Mouse (Mus musculus) MEL (cell line): ENCODE measurements around the gene Sept9. TPM values are rescaled to one million over a fixed set of nuclear protein-coding genes. Genes with fewer than 3 reads are reported as not detected.

Source experiments
- DNase-seq: peaks from one replicate; pipeline ENCODE4 v3.0.0; 2011; ENCODE audit warnings: low read depth, low spot score
- H3K27ac ChIP-seq: 2 replicates; pipeline ENCODE4 v1.5.1; 2012; ENCODE audit warnings: low read depth, mild to moderate bottlenecking, control low read depth, low read length, moderate library complexity; ENCODE audit not compliant: control insufficient read depth
- H3K27me3 ChIP-seq, 2 experiments: fragments of 150-350 bp in 1 of 2; sonication (generic) in 1 of 2; 2 replicates each; pipeline ENCODE4 v1.6.1; 2012; ENCODE audit warnings: low read length in 2 of 2, mild to moderate bottlenecking in 2 of 2, improper control_type of control experiment in 1 of 2, moderate library complexity in 1 of 2; ENCODE audit not compliant: insufficient read depth in 2 of 2, control insufficient read depth in 1 of 2
- H3K36me3 ChIP-seq, 2 experiments: 2 replicates each; pipeline ENCODE4 v1.6.1; 2012 to 2014; ENCODE audit warnings: low read length in 2 of 2, improper control_type of control experiment in 1 of 2, inconsistent platforms in 1 of 2, mild to moderate bottlenecking in 1 of 2; ENCODE audit not compliant: insufficient read depth in 2 of 2, control insufficient read depth in 1 of 2
- H3K4me1 ChIP-seq, 2 experiments: fragments of 150-350 bp in 1 of 2; sonication (generic) in 1 of 2; 2 replicates each; pipeline ENCODE4 v1.6.1; 2012; ENCODE audit warnings: low read length in 2 of 2, improper control_type of control experiment in 1 of 2, mild to moderate bottlenecking in 1 of 2; ENCODE audit not compliant: insufficient read depth in 2 of 2, control insufficient read depth in 1 of 2
- H3K4me3 ChIP-seq, 2 experiments: fragments of 150-350 bp in 1 of 2; sonication (generic) in 1 of 2; 2 replicates each; pipeline ENCODE4 v1.5.1; 2012; ENCODE audit warnings: low read depth in 2 of 2, low read length in 2 of 2, mild to moderate bottlenecking in 2 of 2, moderate library complexity in 2 of 2, control low read depth in 1 of 2, improper control_type of control experiment in 1 of 2; ENCODE audit not compliant: control insufficient read depth in 1 of 2, insufficient read depth in 1 of 2
- H3K79me2 ChIP-seq: 2 replicates; pipeline ENCODE4 v1.6.1; 2012; ENCODE audit warnings: mild to moderate bottlenecking, low read length, moderate library complexity; ENCODE audit not compliant: control insufficient read depth, poor library complexity, insufficient read depth
- H3K9ac ChIP-seq: 2 replicates; pipeline ENCODE4 v1.6.1; 2012; ENCODE audit warnings: low read depth, mild to moderate bottlenecking, control low read depth, low read length, moderate library complexity; ENCODE audit not compliant: control insufficient read depth, poor library complexity, severe bottlenecking
- H3K9me3 ChIP-seq: fragments of 150-350 bp; sonication (generic); replicated peaks from 2 replicates; pipeline ENCODE4 v1.6.1; 2012; ENCODE audit warnings: mild to moderate bottlenecking, low read length, improper control_type of control experiment, moderate library complexity; ENCODE audit not compliant: insufficient read depth
- CHD1 ChIP-seq: IDR thresholded peaks from 2 replicates; pipeline ENCODE4 v1.6.1; 2012; ENCODE audit warnings: low read depth, mild to moderate bottlenecking, inconsistent platforms, low read length, improper control_type of control experiment
- CTCF ChIP-seq, 3 experiments: IDR thresholded peaks in 2 of 3; conservative IDR thresholded peaks in 1 of 3; 2 replicates each; pipeline ENCODE4 v1.5.1; 2011 to 2012; ENCODE audit warnings: low read length in 3 of 3, low read depth in 2 of 3, mild to moderate bottlenecking in 2 of 3, improper control_type of control experiment in 1 of 3, inconsistent platforms in 1 of 3, mixed read lengths in 1 of 3, moderate library complexity in 1 of 3; ENCODE audit not compliant: control insufficient read depth in 1 of 3, insufficient read depth in 1 of 3, poor library complexity in 1 of 3, severe bottlenecking in 1 of 3
- E2F4 ChIP-seq: IDR thresholded peaks from 2 replicates; pipeline ENCODE4 v1.6.1; 2011; ENCODE audit warnings: low read depth, low read length, improper control_type of control experiment, borderline replicate concordance
- ETS1 ChIP-seq: IDR thresholded peaks from 2 replicates; pipeline ENCODE4 v1.6.1; 2012; ENCODE audit warnings: low read depth, mild to moderate bottlenecking, inconsistent platforms, low read length, improper control_type of control experiment, moderate library complexity
- GABPA ChIP-seq: IDR thresholded peaks from 2 replicates; pipeline ENCODE4 v1.6.1; 2012; ENCODE audit warnings: low read depth, mild to moderate bottlenecking, inconsistent platforms, low read length, improper control_type of control experiment, moderate library complexity
- MAZ ChIP-seq: IDR thresholded peaks from 2 replicates; pipeline ENCODE4 v1.6.1; 2012; ENCODE audit warnings: low read depth, mild to moderate bottlenecking, inconsistent platforms, low read length, improper control_type of control experiment
- MEF2A ChIP-seq: IDR thresholded peaks from 2 replicates; pipeline ENCODE4 v1.6.1; 2014; ENCODE audit warnings: low read depth, mild to moderate bottlenecking, inconsistent platforms, low read length, improper control_type of control experiment; ENCODE audit not compliant: poor library complexity, insufficient replicate concordance, severe bottlenecking; ENCODE audit errors: extremely low read depth
- MXI1 ChIP-seq: IDR thresholded peaks from 2 replicates; pipeline ENCODE4 v1.6.1; 2011; ENCODE audit warnings: mild to moderate bottlenecking, low read depth, low read length, improper control_type of control experiment
- MYB ChIP-seq: IDR thresholded peaks from 2 replicates; pipeline ENCODE4 v1.6.1; 2011; ENCODE audit warnings: mild to moderate bottlenecking, low read depth, low read length, improper control_type of control experiment
- MYC ChIP-seq: IDR thresholded peaks from 2 replicates; pipeline ENCODE4 v1.6.1; 2011; ENCODE audit warnings: low read depth, mild to moderate bottlenecking, low read length, improper control_type of control experiment, moderate library complexity
- NELFE ChIP-seq: IDR thresholded peaks from 2 replicates; pipeline ENCODE4 v1.6.1; 2011; ENCODE audit warnings: low read depth, low read length, improper control_type of control experiment
- POLR2A ChIP-seq, 2 experiments: IDR thresholded peaks; 2 replicates each; pipeline ENCODE4 v1.6.1; 2011 to 2012; ENCODE audit warnings: low read length in 2 of 2, mild to moderate bottlenecking in 2 of 2, control low read depth in 1 of 2, improper control_type of control experiment in 1 of 2, low read depth in 1 of 2, moderate library complexity in 1 of 2; ENCODE audit not compliant: control insufficient read depth in 1 of 2, insufficient read depth in 1 of 2, poor library complexity in 1 of 2
- POLR2AphosphoS2 ChIP-seq: IDR thresholded peaks from 2 replicates; pipeline ENCODE4 v1.6.1; 2011; ENCODE audit warnings: low read length, improper control_type of control experiment
- POLR2AphosphoS5 ChIP-seq: IDR thresholded peaks from 2 replicates; pipeline ENCODE4 v1.6.1; 2012; ENCODE audit warnings: low read depth, borderline replicate concordance, mild to moderate bottlenecking, inconsistent platforms, low read length, moderate library complexity, mixed read lengths
- RAD21 ChIP-seq: IDR thresholded peaks from 2 replicates; pipeline ENCODE4 v1.6.1; 2011; ENCODE audit warnings: mild to moderate bottlenecking, low read depth, low read length, improper control_type of control experiment
- RCOR1 ChIP-seq: IDR thresholded peaks from 2 replicates; pipeline ENCODE4 v1.6.1; 2012; ENCODE audit warnings: low read depth, mild to moderate bottlenecking, inconsistent platforms, low read length, improper control_type of control experiment
- SIN3A ChIP-seq: IDR thresholded peaks from 2 replicates; pipeline ENCODE4 v1.6.1; 2012; ENCODE audit warnings: low read length, improper control_type of control experiment, inconsistent platforms
- SMC3 ChIP-seq: IDR thresholded peaks from 2 replicates; pipeline ENCODE4 v1.6.1; 2011; ENCODE audit warnings: low read depth, low read length, improper control_type of control experiment
- TAL1 ChIP-seq: IDR thresholded peaks from 2 replicates; pipeline ENCODE4 v1.6.1; 2012; ENCODE audit warnings: mild to moderate bottlenecking, inconsistent platforms, low read length, moderate library complexity, mixed read lengths
- TBP ChIP-seq: IDR thresholded peaks from 2 replicates; pipeline ENCODE4 v1.8.0; 2011; ENCODE audit warnings: low read depth, low read length, improper control_type of control experiment
- TCF12 ChIP-seq: IDR thresholded peaks from 2 replicates; pipeline ENCODE4 v1.6.1; 2014; ENCODE audit warnings: low read depth, mild to moderate bottlenecking, inconsistent platforms, low read length, improper control_type of control experiment, moderate library complexity
- UBTF ChIP-seq: IDR thresholded peaks from 2 replicates; pipeline ENCODE4 v1.6.1; 2012; ENCODE audit warnings: low read depth, mild to moderate bottlenecking, inconsistent platforms, low read length, improper control_type of control experiment, moderate library complexity, borderline replicate concordance; ENCODE audit not compliant: insufficient read depth
- USF1 ChIP-seq: IDR thresholded peaks from 2 replicates; pipeline ENCODE4 v1.6.1; 2014; ENCODE audit warnings: low read depth, mild to moderate bottlenecking, inconsistent platforms, low read length, improper control_type of control experiment, moderate library complexity
- USF2 ChIP-seq, 2 experiments: IDR thresholded peaks; 2 replicates each; pipeline ENCODE4 v1.6.1; 2011 to 2012; ENCODE audit warnings: improper control_type of control experiment in 2 of 2, low read length in 2 of 2, borderline replicate concordance in 1 of 2, inconsistent platforms in 1 of 2, low read depth in 1 of 2, mild to moderate bottlenecking in 1 of 2; ENCODE audit not compliant: insufficient read depth in 1 of 2
- ZC3H11A ChIP-seq: IDR thresholded peaks from 2 replicates; pipeline ENCODE4 v1.6.1; 2012; ENCODE audit warnings: low read depth, mild to moderate bottlenecking, inconsistent platforms, low read length, improper control_type of control experiment
- ZKSCAN1 ChIP-seq: IDR thresholded peaks from 2 replicates; pipeline ENCODE4 v1.6.1; 2012; ENCODE audit warnings: low read depth, mild to moderate bottlenecking, inconsistent platforms, low read length, improper control_type of control experiment, moderate library complexity
- polyA plus RNA-seq, 2 experiments: library from polyadenylated mRNA; stranded (reverse) in 1 of 2; unstranded in 1 of 2; fragments of >175 nt in 1 of 2; fragments of >200 nt in 1 of 2; gene quantifications; 2 replicates each; pipeline versions ENCODE4 v1.2.1 to v1.2.4; 2012; ENCODE audit warnings: low replicate concordance in 2 of 2, low read depth in 1 of 2; ENCODE audit not compliant: insufficient read length in 2 of 2, insufficient read depth in 1 of 2, missing spikeins in 1 of 2
- total RNA-seq: library from RNA; depleted of rRNA; stranded (reverse); fragments of 300-350 nt; gene quantifications from 2 replicates; pipeline ENCODE4 v1.2.3, GENCODE M21; 2012

Sept9 gene
- total and polyA plus RNA-seq, 3 experiments = 49.7 to 196 (median 163) TPM

- H3K4me3 ChIP-seq = no peak overlapping the region
Observed at GRCm38 (mm10) chr11:117390001-117390402, 190.5 kb downstream of the Sept9 start.

GRCm38 (mm10) chr11:117390774-117391534 lies 191.5 kb downstream of the Sept9 start:
- no peaks in the 10 kb centered on the region; a peak in 1 of 4 replicates for H3K27me3 ChIP-seq

More at GRCm38 (mm10) chr11:117390001-117390402, 190.5 kb downstream of the Sept9 start:
- no peaks in the 10 kb centered on the region for H3K9me3 ChIP-seq
- peak; percentile 51; the same call in 1 of the 2 replicates for TF ChIP-seq MAZ
- peak; percentile 64 for TF ChIP-seq SMC3
- TF ChIP-seq RAD21 = peak; percentile 43
- no peak for TF ChIP-seq ZKSCAN1
- TF ChIP-seq NELFE = no peak
- TF ChIP-seq ZC3H11A = peak; percentile 10; the same call in 1 of the 2 replicates
- no peak for TF ChIP-seq MYC
- TF ChIP-seq CTCF (IDR thresholded peaks at IDR 0.05 in 2 of 3, conservative IDR thresholded peaks at IDR 0.05 in 1 of 3; ENCODE audit: control insufficient read depth in 1 of 3, insufficient read depth in 1 of 3, low read depth in 2 of 3, low read length in 3 of 3, poor library complexity in 1 of 3, severe bottlenecking in 1 of 3) = peak; percentile 92 to 99 (median 98)
- TF ChIP-seq, all 39 proteins: peak for 5
- H3K9ac ChIP-seq = no peak overlapping the region
- no peak overlapping the region for H3K27ac ChIP-seq
- H3K79me2 ChIP-seq = no peaks in the 10 kb centered on the region
- peak; percentile 77 for DNase-seq
- peaks cover 0 to 3% of the 10 kb centered on the region in 2 experiments; a peak in 1 of 4 replicates for H3K4me1 ChIP-seq
- H3K27me3 ChIP-seq = no peaks in the 10 kb centered on the region
- no peaks in the 10 kb centered on the region for H3K36me3 ChIP-seq

More at GRCm38 (mm10) chr11:117390774-117391534, 191.5 kb downstream of the Sept9 start:
- Histone ChIP-seq H3K9me3 (no peaks in the 10 kb centered on the region), H3K79me2 (no peaks in the 10 kb centered on the region), H3K4me3 (no peak overlapping the region), H3K9ac (no peak overlapping the region), H3K4me1 (peaks cover 0 to 3% of the 10 kb centered on the region in 2 experiments; a peak in 1 of 4 replicates), H3K27ac (no peak overlapping the region), H3K36me3 (no peaks in the 10 kb centered on the region)
- TF ChIP-seq USF1 (no peak), POLR2A (IDR thresholded peaks at IDR 0.05; ENCODE audit: control insufficient read depth in 1 of 2, insufficient read depth in 1 of 2, low read depth in 1 of 2, low read length in 2 of 2, poor library complexity in 1 of 2) (no peak), GABPA (no peak), UBTF (no peak), MYB (no peak), NELFE (no peak), TCF12 (no peak), MEF2A (no peak), SIN3A (no peak), POLR2AphosphoS2 (no peak), POLR2AphosphoS5 (no peak), ETS1 (no peak), ZC3H11A (no peak), USF2 (IDR thresholded peaks at IDR 0.05; ENCODE audit: borderline replicate concordance in 1 of 2, insufficient read depth in 1 of 2, low read depth in 1 of 2, low read length in 2 of 2) (no peak), MXI1 (no peak), E2F4 (no peak), TBP (no peak), RCOR1 (no peak), TAL1 (no peak), CHD1 (no peak)
- DNase-seq = no peak
